Mouse (Mus musculus): ENCODE results near the gene Gad2. TPM values are rescaled to one million over a fixed set of nuclear protein-coding genes. Genes with fewer than 3 reads are reported as not detected.

Gene Gad2
- total and polyA plus RNA-seq, 2 experiments from 2014 or later = 49.4 to 52.6 TPM

GRCm38 (mm10) chr2:22590206-22590490 is 31.9 kb upstream of the Gad2 start:
- Histone ChIP-seq H3K36me3 (ENCODE audit: insufficient read depth, low read length) (no peaks in the 10 kb centered on the region), H3K27me3 (ENCODE audit: insufficient read depth, low read length) (no peaks in the 10 kb centered on the region), H3K9ac (replicated peaks; ENCODE audit: low read length, poor library complexity, severe bottlenecking) (no peak overlapping the region), H3K4me2 (ENCODE audit: low read depth, low read length, poor library complexity, severe bottlenecking) (no peak overlapping the region), H3K4me1 (ENCODE audit: insufficient read depth, low read length) (no peaks in the 10 kb centered on the region), H3K4me3 (ENCODE audit: low read depth, low read length) (no peak overlapping the region), H3K27ac (ENCODE audit: low read depth, low read length) (no peak overlapping the region), H3K9me3 (ENCODE audit: low read length) (no peaks in the 10 kb centered on the region)
- ATAC-seq (ENCODE audit: low FRiP score) = no peak
- no peak for DNase-seq (ENCODE audit: low spot score)
- TF ChIP-seq CTCF (IDR thresholded peaks at IDR 0.05) = no peak

- no peak overlapping the region for H3K27ac ChIP-seq (ENCODE audit: low read depth, low read length)
- TF ChIP-seq CTCF (IDR thresholded peaks at IDR 0.05) = peak; percentile 45
- DNase-seq (ENCODE audit: low spot score) (peak; percentile 49), ATAC-seq (ENCODE audit: low FRiP score) (no peak)
- no peak overlapping the region for H3K4me2 ChIP-seq (ENCODE audit: low read depth, low read length, poor library complexity, severe bottlenecking)
- no peak overlapping the region for H3K4me3 ChIP-seq (ENCODE audit: low read depth, low read length)
- H3K9ac ChIP-seq (replicated peaks; ENCODE audit: low read length, poor library complexity, severe bottlenecking) = no peak overlapping the region
- 0 out of 2 replicates have a peak, but pooled peaks cover 4% of the 10 kb centered on the region for H3K4me1 ChIP-seq (ENCODE audit: insufficient read depth, low read length)
- H3K36me3 ChIP-seq (ENCODE audit: insufficient read depth, low read length) = no peaks in the 10 kb centered on the region
- peaks cover 15% of the 10 kb centered on the region; the same call in 1 of the 2 replicates for H3K27me3 ChIP-seq (ENCODE audit: insufficient read depth, low read length)
- H3K9me3 ChIP-seq (ENCODE audit: low read length) = no peaks in the 10 kb centered on the region
- 10% methylated on average over 9 of the region's 9 CpGs for WGBS
Observed at GRCm38 (mm10) chr2:22617951-22618350, 4.1 kb upstream of the Gad2 start.

- Histone ChIP-seq H3K9ac (replicated peaks; ENCODE audit: low read length, poor library complexity, severe bottlenecking) (peak overlapping the region; percentile 39), H3K9me3 (ENCODE audit: low read length) (no peaks in the 10 kb centered on the region), H3K4me2 (ENCODE audit: low read depth, low read length, poor library complexity, severe bottlenecking) (peak overlapping the region; percentile 36), H3K36me3 (ENCODE audit: insufficient read depth, low read length) (no peaks in the 10 kb centered on the region), H3K4me3 (ENCODE audit: low read depth, low read length) (peak overlapping the region; percentile 20; the same call in 1 of the 2 replicates), H3K4me1 (ENCODE audit: insufficient read depth, low read length) (0 out of 2 replicates have a peak, but pooled peaks cover 4% of the 10 kb centered on the region), H3K27ac (ENCODE audit: low read depth, low read length) (peak overlapping the region; percentile 84), H3K27me3 (ENCODE audit: insufficient read depth, low read length) (peaks cover 15% of the 10 kb centered on the region)
- no peak for ATAC-seq (ENCODE audit: low FRiP score)
- no peak for DNase-seq (ENCODE audit: low spot score)
- WGBS = 3% methylated on average over 12 of the region's 12 CpGs
- no peak; the same call in 1 of the 2 replicates for TF ChIP-seq CTCF (IDR thresholded peaks at IDR 0.05)
Observed at GRCm38 (mm10) chr2:22619416-22619815, 2.6 kb upstream of the Gad2 start.

- no peaks in the 10 kb centered on the region for H3K9me3 ChIP-seq (ENCODE audit: low read length)
- no peak overlapping the region for H3K4me3 ChIP-seq (ENCODE audit: low read depth, low read length)
- DNase-seq (ENCODE audit: low spot score) = peak; percentile 12
Observed at GRCm38 (mm10) chr2:22620030-22620429, 2.0 kb upstream of the Gad2 start.

GRCm38 (mm10) chr2:22620534-22620933 is 1.5 kb upstream of the Gad2 start:
- WGBS = under 1% methylated on average over 7 of the region's 7 CpGs

More at GRCm38 (mm10) chr2:22620030-22620429, 2.0 kb upstream of the Gad2 start:
- Histone ChIP-seq H3K4me2 (ENCODE audit: low read depth, low read length, poor library complexity, severe bottlenecking) (peak overlapping the region; percentile 36), H3K9ac (replicated peaks; ENCODE audit: low read length, poor library complexity, severe bottlenecking) (no peak overlapping the region), H3K36me3 (ENCODE audit: insufficient read depth, low read length) (no peaks in the 10 kb centered on the region), H3K27ac (ENCODE audit: low read depth, low read length) (peak overlapping the region; percentile 84), H3K27me3 (ENCODE audit: insufficient read depth, low read length) (peaks cover 15% of the 10 kb centered on the region), H3K4me1 (ENCODE audit: insufficient read depth, low read length) (0 out of 2 replicates have a peak, but pooled peaks cover 4% of the 10 kb centered on the region)
- no peak for ATAC-seq (ENCODE audit: low FRiP score)
- TF ChIP-seq CTCF (IDR thresholded peaks at IDR 0.05) = no peak
- under 1% methylated on average over 6 of the region's 6 CpGs for WGBS

GRCm38 (mm10) chr2:22620978-22621827 is 802 bp upstream of the Gad2 start:
- ATAC-seq (ENCODE audit: low FRiP score) = peak; percentile 21
- 2% methylated on average over 20 of the region's 20 CpGs for WGBS
- Histone ChIP-seq H3K27me3 (ENCODE audit: insufficient read depth, low read length) (peaks cover 15% of the 10 kb centered on the region), H3K9me3 (ENCODE audit: low read length) (no peaks in the 10 kb centered on the region), H3K4me3 (ENCODE audit: low read depth, low read length) (peak overlapping the region; percentile 51), H3K36me3 (ENCODE audit: insufficient read depth, low read length) (no peaks in the 10 kb centered on the region), H3K27ac (ENCODE audit: low read depth, low read length) (peak overlapping the region; percentile 84), H3K9ac (replicated peaks; ENCODE audit: low read length, poor library complexity, severe bottlenecking) (peak overlapping the region; percentile 76), H3K4me1 (ENCODE audit: insufficient read depth, low read length) (0 out of 2 replicates have a peak, but pooled peaks cover 4% of the 10 kb centered on the region), H3K4me2 (ENCODE audit: low read depth, low read length, poor library complexity, severe bottlenecking) (peak overlapping the region; percentile 63)
- TF ChIP-seq CTCF (IDR thresholded peaks at IDR 0.05) = no peak
- DNase-seq (ENCODE audit: low spot score) = no peak

More at GRCm38 (mm10) chr2:22620534-22620933, 1.5 kb upstream of the Gad2 start:
- ATAC-seq (ENCODE audit: low FRiP score) = no peak
- Histone ChIP-seq H3K36me3 (ENCODE audit: insufficient read depth, low read length) (no peaks in the 10 kb centered on the region), H3K27ac (ENCODE audit: low read depth, low read length) (peak overlapping the region; percentile 84), H3K4me3 (ENCODE audit: low read depth, low read length) (peak overlapping the region; percentile 11; the same call in 1 of the 2 replicates), H3K4me2 (ENCODE audit: low read depth, low read length, poor library complexity, severe bottlenecking) (peak overlapping the region; percentile 63), H3K27me3 (ENCODE audit: insufficient read depth, low read length) (peaks cover 15% of the 10 kb centered on the region), H3K4me1 (ENCODE audit: insufficient read depth, low read length) (0 out of 2 replicates have a peak, but pooled peaks cover 4% of the 10 kb centered on the region), H3K9ac (replicated peaks; ENCODE audit: low read length, poor library complexity, severe bottlenecking) (peak overlapping the region; percentile 42; the same call in 1 of the 2 replicates), H3K9me3 (ENCODE audit: low read length) (no peaks in the 10 kb centered on the region)
- TF ChIP-seq CTCF (IDR thresholded peaks at IDR 0.05) = no peak
- peak; percentile 56 for DNase-seq (ENCODE audit: low spot score)

All from midbrain, postnatal 0 days (tissue).